Mouse (Mus musculus) liver, adult 2 months (tissue): ENCODE measurements around the gene Fbxl3. TPM values are rescaled to one million over a fixed set of nuclear protein-coding genes. Genes with fewer than 3 reads are reported as not detected.

ENCODE experiments used
- DNase-seq: peaks from one replicate; pipeline ENCODE4 v3.0.0-alpha.2; 2011; ENCODE audit warnings: low read depth, low spot score; ENCODE audit errors: extremely low read depth
- H3K27ac ChIP-seq: fragments of 200-500 bp; replicated peaks from 2 replicates; pipeline ENCODE4 v1.5.1; 2012; ENCODE audit warnings: low read depth, mild to moderate bottlenecking, control low read depth, inconsistent platforms, low read length; ENCODE audit not compliant: insufficient read depth
- H3K27me3 ChIP-seq: fragments of 200-500 bp; 2 replicates; pipeline ENCODE4 v1.6.1; 2012; ENCODE audit warnings: mild to moderate bottlenecking, moderate library complexity, low read length, inconsistent platforms; ENCODE audit not compliant: control insufficient read depth, insufficient read depth
- H3K36me3 ChIP-seq: fragments of 200-500 bp; 2 replicates; pipeline ENCODE4 v1.6.1; 2012; ENCODE audit warnings: low read length, inconsistent platforms; ENCODE audit not compliant: control insufficient read depth, insufficient read depth
- H3K4me1 ChIP-seq: fragments of 200-500 bp; 2 replicates; pipeline ENCODE4 v1.6.1; 2011; ENCODE audit warnings: low read length; ENCODE audit not compliant: control insufficient read depth, insufficient read depth
- H3K4me3 ChIP-seq: fragments of 200-500 bp; 2 replicates; pipeline ENCODE4 v1.5.1; 2011; ENCODE audit warnings: low read depth, mild to moderate bottlenecking, control low read depth, low read length, moderate library complexity; ENCODE audit not compliant: insufficient read depth
- H3K79me2 ChIP-seq: fragments of 200-500 bp; 2 replicates; pipeline ENCODE4 v1.6.1; 2012; ENCODE audit warnings: inconsistent platforms, mild to moderate bottlenecking, low read length, moderate library complexity; ENCODE audit not compliant: control insufficient read depth, insufficient read depth
- H3K9ac ChIP-seq: fragments of 200-500 bp; 2 replicates; pipeline ENCODE4 v1.6.1; 2012; ENCODE audit warnings: low read depth, mild to moderate bottlenecking, control low read depth, inconsistent platforms, low read length
- CTCF ChIP-seq: fragments of 200-500 bp; IDR thresholded peaks from 2 replicates; pipeline ENCODE4 v1.5.1; 2011; ENCODE audit warnings: low read depth, low read length, control low read depth
- POLR2A ChIP-seq: fragments of 200-500 bp; IDR thresholded peaks from 2 replicates; pipeline ENCODE4 v1.6.1; 2011; ENCODE audit warnings: low read length, control low read depth; ENCODE audit not compliant: insufficient read depth; ENCODE audit errors: extremely low read depth
- WGBS: fragments of 180-500 bp; shearing (Covaris S2); methylation state at CpG from one replicate; pipeline ENCODE4 v1.1.7; 2018; 5-methylcytosine and 5-hydroxymethylcytosine counted together
- polyA plus RNA-seq: library from polyadenylated mRNA; depleted of rRNA; stranded (reverse); fragments of >200 nt; gene quantifications from 2 replicates; pipeline ENCODE4 v1.2.3, GENCODE M21; 2012
- total RNA-seq: library from RNA; depleted of rRNA; stranded (reverse); fragments of >200 nt; gene quantifications from 2 replicates; pipeline ENCODE4 v1.2.3, GENCODE M21; 2014

Gene Fbxl3
- total and polyA plus RNA-seq, 2 experiments = 25.6 to 51.0 TPM

DNA sequence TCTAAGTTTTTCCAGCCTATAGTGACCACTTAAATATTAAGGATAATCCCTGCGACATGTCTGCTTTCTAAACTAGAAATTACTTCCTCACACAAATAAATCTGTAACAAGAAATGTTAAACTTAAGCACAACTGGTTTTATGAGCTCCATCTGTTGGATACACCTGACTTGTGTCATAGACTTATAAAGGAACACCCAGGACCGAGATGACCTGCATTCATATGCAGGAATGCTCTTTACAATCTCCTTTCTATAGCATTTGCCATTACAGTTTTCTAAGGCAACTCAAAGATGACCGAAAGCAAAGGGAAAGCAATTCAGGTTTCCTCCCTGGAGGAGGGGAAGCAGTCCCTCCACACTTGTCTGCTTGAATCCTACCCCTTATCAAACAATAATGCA lies 6.1 kb downstream of the Fbxl3 start:
- Histone ChIP-seq H3K36me3 (peaks cover 33% of the 10 kb centered on the region), H3K4me1 (peaks cover 8% of the 10 kb centered on the region), H3K9ac (no peak overlapping the region)

DNA sequence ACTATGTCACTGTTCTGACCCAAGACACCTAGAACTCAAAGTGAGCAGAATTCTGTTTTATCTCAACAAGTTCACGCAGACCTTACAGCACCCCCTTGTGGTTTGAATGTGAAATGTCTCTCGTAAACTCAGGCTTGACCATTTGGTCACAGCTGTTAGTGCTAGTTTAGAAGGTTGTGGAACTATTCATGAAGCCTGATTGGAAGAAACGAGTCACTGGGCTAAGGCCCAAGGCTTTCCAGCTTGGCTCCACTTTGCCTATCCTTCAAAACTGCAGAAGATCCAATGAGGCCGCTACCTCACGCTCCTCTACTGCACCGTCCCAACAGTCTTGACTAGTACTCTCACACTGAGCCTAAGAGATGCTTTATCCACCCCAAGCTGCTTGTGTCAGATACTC lies 10.7 kb downstream of the Fbxl3 start:
- peaks cover 46% of the 10 kb centered on the region for H3K36me3 ChIP-seq
- H3K4me1 ChIP-seq = no peaks in the 10 kb centered on the region; the same call in 1 of the 2 replicates
- no peak overlapping the region for H3K4me3 ChIP-seq
- no peak for TF ChIP-seq POLR2A
- peak; percentile 26 for TF ChIP-seq CTCF
- 59% methylated on average over 6 of the region's 6 CpGs for WGBS
- no peaks in the 10 kb centered on the region for H3K27me3 ChIP-seq
- no peak overlapping the region for H3K9ac ChIP-seq
- H3K79me2 ChIP-seq = peaks cover 31% of the 10 kb centered on the region; the same call in 1 of the 2 replicates
- DNase-seq = peak; percentile 69
- H3K27ac ChIP-seq = no peak overlapping the region

More for the DNA sequence above, 6.1 kb downstream of the Fbxl3 start:
- Histone ChIP-seq H3K79me2 (peaks cover 44% of the 10 kb centered on the region; the same call in 1 of the 2 replicates), H3K27ac (no peak overlapping the region), H3K4me3 (no peak overlapping the region), H3K27me3 (no peaks in the 10 kb centered on the region)
- 91% methylated on average over 3 of the region's 3 CpGs for WGBS
- no peak for TF ChIP-seq CTCF
- TF ChIP-seq POLR2A = no peak
- DNase-seq = no peak

DNA sequence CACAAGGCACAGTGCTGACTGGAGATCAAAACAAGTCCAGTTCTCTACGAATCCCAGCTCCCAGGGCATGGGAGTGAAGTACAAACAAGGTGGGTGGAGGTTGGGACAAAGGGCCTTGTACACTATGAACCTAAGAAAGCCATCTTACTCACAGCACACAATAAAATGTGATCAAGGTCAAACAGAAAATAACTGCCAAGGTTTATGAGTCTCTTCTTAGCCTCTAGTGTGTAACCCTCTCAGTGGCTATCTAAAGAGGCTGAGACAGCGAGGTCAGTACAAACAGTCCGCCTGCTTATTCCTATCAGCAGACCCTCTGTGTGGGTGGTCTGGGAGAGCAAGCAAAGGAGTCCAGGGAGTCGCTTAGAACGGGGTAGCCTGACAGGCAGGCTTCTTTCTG lies 11.5 kb downstream of the Fbxl3 start:
- Histone ChIP-seq H3K36me3 (peaks cover 45% of the 10 kb centered on the region), H3K4me3 (no peak overlapping the region), H3K4me1 (peaks cover 2% of the 10 kb centered on the region), H3K27me3 (no peaks in the 10 kb centered on the region), H3K9ac (no peak overlapping the region), H3K27ac (no peak overlapping the region), H3K79me2 (peaks cover 25% of the 10 kb centered on the region; the same call in 1 of the 2 replicates)
- TF ChIP-seq POLR2A (no peak), CTCF (no peak)
- 66% methylated on average over 5 of the region's 5 CpGs for WGBS
- no peak for DNase-seq

DNA sequence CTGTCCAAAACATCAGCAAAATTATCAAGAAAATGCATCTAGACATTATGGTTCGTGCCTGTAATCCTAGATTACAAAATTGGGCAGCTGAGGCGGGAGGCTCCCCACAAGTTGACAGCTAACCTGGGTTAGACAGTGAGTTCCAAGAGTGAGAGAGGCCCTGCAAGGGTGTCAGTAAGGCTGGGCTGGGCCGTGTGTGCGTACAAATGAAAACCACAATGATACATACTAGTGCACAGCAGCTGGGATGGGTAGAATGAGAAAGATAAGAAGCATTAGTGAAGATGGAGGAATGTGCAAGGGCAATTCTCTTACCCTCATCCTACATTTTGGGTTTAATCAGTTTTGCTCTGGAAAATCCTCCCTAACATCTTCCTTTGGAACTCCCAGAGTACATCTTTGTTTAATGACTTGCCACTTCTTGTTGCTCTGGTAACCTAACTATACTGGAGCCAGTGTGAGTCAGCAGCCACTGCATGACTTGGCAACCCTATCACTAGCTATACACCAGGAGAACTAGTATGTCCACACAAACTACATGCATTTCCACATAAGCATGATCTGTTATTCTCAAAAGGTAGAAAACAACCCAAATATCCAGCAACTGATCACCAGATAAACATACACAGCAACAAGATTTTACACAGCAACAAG lies 12.6 kb downstream of the Fbxl3 start:
- peaks cover 42% of the 10 kb centered on the region for H3K36me3 ChIP-seq
- TF ChIP-seq POLR2A = no peak
- TF ChIP-seq CTCF = no peak
- H3K4me1 ChIP-seq = peaks cover 4% of the 10 kb centered on the region
- H3K79me2 ChIP-seq = peaks cover 19% of the 10 kb centered on the region; the same call in 1 of the 2 replicates
- no peak overlapping the region for H3K27ac ChIP-seq
- 88% methylated on average over 4 of the region's 4 CpGs for WGBS
- DNase-seq = no peak
- no peak overlapping the region for H3K4me3 ChIP-seq
- no peak overlapping the region for H3K9ac ChIP-seq
- no peaks in the 10 kb centered on the region for H3K27me3 ChIP-seq

DNA sequence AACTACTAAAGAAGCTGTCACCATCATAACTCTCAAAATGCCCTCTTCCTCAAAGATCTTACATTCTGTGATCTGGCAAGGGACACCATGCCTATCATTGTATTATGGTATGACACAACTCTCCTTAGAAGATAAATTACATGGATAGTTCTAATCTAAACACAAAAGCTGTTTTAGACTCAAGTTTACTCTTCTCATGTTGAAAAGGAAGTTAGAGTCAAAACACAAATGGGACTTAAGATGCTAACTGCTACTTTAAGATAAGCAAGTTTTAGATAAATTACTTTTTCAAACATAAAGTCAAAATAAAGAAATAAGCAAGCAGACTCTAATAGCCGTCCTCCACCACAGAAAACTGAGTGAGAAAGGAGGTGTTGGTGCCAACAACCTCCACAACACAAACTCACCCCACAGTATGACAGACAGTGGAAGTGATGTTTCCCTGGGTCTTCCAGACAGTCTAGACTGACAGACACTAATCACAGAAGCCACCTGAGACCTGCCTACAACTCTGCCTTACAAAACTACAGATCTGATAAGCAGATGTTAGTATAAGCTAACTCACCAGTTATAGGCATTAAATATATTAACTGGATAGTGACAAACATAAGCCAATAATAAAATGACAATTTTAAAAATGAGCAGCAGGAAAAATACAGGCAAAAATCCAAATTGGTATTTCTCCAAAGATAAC lies 13.4 kb downstream of the Fbxl3 start:
- TF ChIP-seq POLR2A = no peak
- TF ChIP-seq CTCF = no peak
- peaks cover 39% of the 10 kb centered on the region for H3K36me3 ChIP-seq

More for the DNA sequence above, 13.4 kb downstream of the Fbxl3 start:
- H3K27ac ChIP-seq = no peak overlapping the region
- peaks cover 11% of the 10 kb centered on the region; the same call in 1 of the 2 replicates for H3K79me2 ChIP-seq
- peaks cover 4% of the 10 kb centered on the region; the same call in 1 of the 2 replicates for H3K4me1 ChIP-seq
- no peak overlapping the region for H3K4me3 ChIP-seq
- H3K9ac ChIP-seq = no peak overlapping the region
- DNase-seq = no peak
- WGBS = 69% methylated on average over 1 of the region's 1 CpGs
- H3K27me3 ChIP-seq = no peaks in the 10 kb centered on the region
